In the genomic region with DNA sequence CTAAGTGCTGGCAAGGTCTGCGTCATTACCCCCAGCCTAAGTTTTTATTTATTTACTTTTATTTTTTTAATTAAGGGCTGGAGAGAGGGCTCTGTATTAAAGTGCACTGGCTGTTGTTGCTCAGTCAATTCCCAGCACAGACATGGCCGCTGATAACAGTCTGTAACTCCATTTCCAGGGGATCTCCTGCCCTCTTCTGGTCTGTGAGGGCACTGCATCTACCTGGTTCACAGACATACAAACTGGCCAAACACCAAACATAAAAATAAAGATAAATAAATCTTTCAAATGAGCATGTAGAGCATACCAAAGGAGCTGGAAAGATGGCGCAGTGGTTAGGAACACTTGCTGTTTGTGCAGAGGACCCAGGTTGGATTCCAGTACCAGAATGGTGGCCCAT, we compare ENCODE assay signal across 8 mouse cellular contexts. TPM values are rescaled to one million over a fixed set of nuclear protein-coding genes. Genes with fewer than 3 reads are reported as not detected.
A peak's percentile ranks its signal among the peaks of the same experiment; 100 is the strongest.
DNase-seq lines count a peak whose midpoint lies in the region; ATAC-seq and TF ChIP-seq lines count a peak whose summit lies in the region.
"Had no signal": no experiment of that assay in that cellular context is flagged by ENCODE, and none has a peak within 500 bp of the region (broad histone marks: within the 10 kb centered on the region; RNA-seq: fewer than 3 reads in every experiment).

No protein-coding gene starts in this region.

- no peak for TF ChIP-seq EP300 in CH12.LX (IDR thresholded peaks at IDR 0.05; ENCODE audit: low read length)

- 90% methylated on average over 3 of the region's 3 CpGs for WGBS in kidney, adult 2 months
- 84% methylated on average over 3 of the region's 3 CpGs for WGBS in kidney, embryonic 14.5 days

- in situ Hi-C loops in CH12.LX (cut with MboI; ENCODE audit: low pct_ligation_motif_present, low pct_unique_long_range_greater_than_20kb, low sequenced_read_pairs): no loop called here
- in situ Hi-C loops in Patski (cut with MboI; ENCODE audit: low pct_unique_long_range_greater_than_20kb): no loop called here

- H3K9ac ChIP-seq in kidney, embryonic 14.5 days (ENCODE audit: low read depth, low read length): no peak overlapping the region
- no peak overlapping the region for H3K9ac ChIP-seq in CH12.LX (ENCODE audit: insufficient read depth, low read depth)

- H3K4me1 ChIP-seq in kidney, adult 2 months (ENCODE audit: control insufficient read depth, insufficient read depth, low read length): 0 out of 2 replicates have a peak, but pooled peaks cover 3% of the 10 kb centered on the region
- H3K4me1 ChIP-seq in kidney, embryonic 14.5 days (ENCODE audit: control insufficient read depth, insufficient read depth, low read length): no peaks in the 10 kb centered on the region
- H3K4me1 ChIP-seq in CH12.LX (ENCODE audit: control insufficient read depth in 1 of 2, insufficient read depth in 2 of 2): peaks cover 2 to 13% of the 10 kb centered on the region in 2 experiments; a peak in 2 of 4 replicates

- no peak overlapping the region for H3K4me3 ChIP-seq in kidney, adult 2 months (ENCODE audit: insufficient read depth, low read depth, low read length)
- H3K4me3 ChIP-seq in kidney, embryonic 14.5 days (ENCODE audit: low read length): no peak overlapping the region
- no peak overlapping the region for H3K4me3 ChIP-seq in CH12.LX (replicated peaks in 1 of 3; ENCODE audit: low read depth in 2 of 3, low read length in 2 of 3, poor library complexity in 1 of 3)

- DNase-seq in kidney, adult 2 months: no peak
- DNase-seq in CH12.LX (ENCODE audit: extremely low read depth): peak; percentile 40
- no peak for DNase-seq in Patski (ENCODE audit: low read depth, low spot score)
- DNase-seq in lung, postnatal 10 days: peak; percentile 36
- no peak for DNase-seq in frontal cortex, postnatal 14 days (ENCODE audit: low spot score in 2 of 2)
- DNase-seq in layer of hippocampus, postnatal 14 days (ENCODE audit: low spot score in 2 of 2): no peak

- peaks cover 24% of the 10 kb centered on the region for H3K79me2 ChIP-seq in CH12.LX (replicated peaks; ENCODE audit: control insufficient read depth, extremely low read depth, insufficient read depth, poor library complexity, severe bottlenecking)

- dilution Hi-C loops in CH12.LX (cut with MboI; ENCODE audit: extremely low pct_ligation_motif_present, extremely low pct_unique_long_range_greater_than_20kb, low sequenced_read_pairs): no loop called here

- no peak overlapping the region for H3K27ac ChIP-seq in kidney, adult 2 months (ENCODE audit: insufficient read depth, low read depth, low read length)
- no peak overlapping the region for H3K27ac ChIP-seq in kidney, embryonic 14.5 days (ENCODE audit: low read depth, low read length)
- H3K27ac ChIP-seq in CH12.LX (ENCODE audit: insufficient read depth, low read depth): no peak overlapping the region

- no peaks in the 10 kb centered on the region for H3K27me3 ChIP-seq in kidney, adult 2 months (replicated peaks; ENCODE audit: control insufficient read depth, insufficient read depth, low read length)
- H3K27me3 ChIP-seq in kidney, embryonic 14.5 days (ENCODE audit: control insufficient read depth, insufficient read depth, low read length): no peaks in the 10 kb centered on the region
- no peaks in the 10 kb centered on the region for H3K27me3 ChIP-seq in CH12.LX (replicated peaks)
- no peaks in the 10 kb centered on the region for H3K27me3 ChIP-seq in Patski

- no peaks in the 10 kb centered on the region for H3K9me3 ChIP-seq in kidney, embryonic 14.5 days (ENCODE audit: control insufficient read depth, low read length)
- H3K9me3 ChIP-seq in CH12.LX (replicated peaks; ENCODE audit: low read length): no peaks in the 10 kb centered on the region

- no peak overlapping the region for H3K4me2 ChIP-seq in kidney, embryonic 14.5 days (replicated peaks; ENCODE audit: low read depth, low read length)
- H3K4me2 ChIP-seq in CH12.LX (ENCODE audit: insufficient read depth, low read depth, poor library complexity, severe bottlenecking): no peak overlapping the region

- no peak for ATAC-seq in kidney, embryonic 14.5 days (ENCODE audit: low FRiP score, low TSS enrichment)
- ATAC-seq in Patski: no peak

- peaks cover 8% of the 10 kb centered on the region; the same call in 1 of the 2 replicates for H3K36me3 ChIP-seq in kidney, adult 2 months (ENCODE audit: control insufficient read depth, insufficient read depth, low read length)
- H3K36me3 ChIP-seq in kidney, embryonic 14.5 days (ENCODE audit: control insufficient read depth, insufficient read depth, low read length): peaks cover 66% of the 10 kb centered on the region
- H3K36me3 ChIP-seq in CH12.LX (replicated peaks in 1 of 2; ENCODE audit: control insufficient read depth in 1 of 2, insufficient read depth in 1 of 2, low read length in 1 of 2): peaks cover 60 to 83% of the 10 kb centered on the region in 2 experiments

- TF ChIP-seq CTCF in kidney, adult 2 months (conservative IDR thresholded peaks at IDR 0.05; ENCODE audit: insufficient read depth, insufficient read length, low read depth, low read length): peak; percentile 60
- TF ChIP-seq CTCF in CH12.LX (conservative IDR thresholded peaks at IDR 0.05 in 1 of 2, IDR thresholded peaks at IDR 0.05 in 1 of 2; ENCODE audit: low read depth in 2 of 2, low read length in 2 of 2) (peak; percentile 56 to 67), Patski (IDR thresholded peaks at IDR 0.05) (peak; percentile 84)

- TF ChIP-seq RAD21 in CH12.LX (IDR thresholded peaks at IDR 0.05; ENCODE audit: low read depth, low read length): peak; percentile 31

- CTCF ChIA-PET in Patski (lab: Charles Lee): interaction anchor here (0.8 to 3.4 kb wide), 3 partner anchors 11 to 29 kb away, joined by 3 to 12 read pairs (median 3); no protein-coding TSS in a partner anchor

- POLR2A ChIA-PET in Patski (lab: Charles Lee): no interaction called here

- TF ChIP-seq POLR2A in kidney, adult 2 months (IDR thresholded peaks at IDR 0.05; ENCODE audit: low read depth, low read length): no peak
- no peak for TF ChIP-seq POLR2A in CH12.LX (IDR thresholded peaks at IDR 0.05; ENCODE audit: low read depth, low read length)

TF ChIP-seq in CH12.LX, 34 proteins besides CTCF, POLR2A, EP300 and RAD21:
- TF ChIP-seq SMC3 (IDR thresholded peaks at IDR 0.05; ENCODE audit: low read depth, low read length) (peak; percentile 19), RCOR1 (conservative IDR thresholded peaks at IDR 0.05; ENCODE audit: low read depth, low read length) (no peak)

RNA-seq across cellular contexts. Expression of a gene that starts 6.6 kb away (rescaled TPM):
- polyA plus RNA-seq in kidney, adult 2 months (2012; rRNA removed): 23.6 and 34.5 TPM in 2 replicates
- 2.2 and 2.3 TPM in 2 replicates for polyA plus RNA-seq in kidney, embryonic 14.5 days (2014; fragmentation: Nextera tagmentation; extraction: Ambion mirVana)
- 6.5 and 10.9 TPM in 2 replicates for total RNA-seq in CH12.LX (2012; rRNA removed)
- 0.47 and 0.49 TPM in 2 replicates for total RNA-seq in CH12.LX (2014; rRNA removed)
- polyA plus RNA-seq in CH12.LX (2012; ENCODE audit: insufficient read length, low read depth): 1.8 and 2.3 TPM in 2 replicates
- polyA plus RNA-seq in Patski (2021): 0.47 TPM
- total RNA-seq in layer of hippocampus, postnatal 14 days (2021): under 1 TPM in 1 of 2 experiments, not detected in 1; 0.52 TPM

RNA-seq across cellular contexts. Expression of a gene that starts 6.7 kb away (rescaled TPM):
- polyA plus RNA-seq in kidney, adult 2 months (2012; rRNA removed): 1,228 and 1,575 TPM in 2 replicates
- polyA plus RNA-seq in kidney, embryonic 14.5 days (2014; fragmentation: Nextera tagmentation; extraction: Ambion mirVana): 961 and 1,287 TPM in 2 replicates
- 432 and 456 TPM in 2 replicates for total RNA-seq in CH12.LX (2012; rRNA removed)
- total RNA-seq in CH12.LX (2014; rRNA removed): 776 and 802 TPM in 2 replicates
- 581 and 625 TPM in 2 replicates for polyA plus RNA-seq in CH12.LX (2012; ENCODE audit: insufficient read length, low read depth)
- polyA plus RNA-seq in Patski (2021): 1,119 TPM
- total RNA-seq in layer of hippocampus, postnatal 14 days (2021): 100 to 1,000 TPM; 793 to 817 TPM

RNA-seq across cellular contexts. Expression of a gene that starts 16.4 kb away (rescaled TPM):
- polyA plus RNA-seq in kidney, adult 2 months (2012; rRNA removed): not detected in 2 replicates
- polyA plus RNA-seq in kidney, embryonic 14.5 days (2014; fragmentation: Nextera tagmentation; extraction: Ambion mirVana): not detected in 2 replicates
- not detected in 2 replicates for total RNA-seq in CH12.LX (2012; rRNA removed)
- not detected in 2 replicates for total RNA-seq in CH12.LX (2014; rRNA removed)
- not detected in 2 replicates for polyA plus RNA-seq in CH12.LX (2012; ENCODE audit: insufficient read length, low read depth)
- polyA plus RNA-seq in Patski (2021): not detected
- not detected for total RNA-seq in layer of hippocampus, postnatal 14 days (2021)
- polyA plus RNA-seq: limb, embryonic 14.5 days had no signal

RNA-seq across cellular contexts. Expression of a gene that starts 20.5 kb away (rescaled TPM):
- 1.3 and 1.4 TPM in 2 replicates for polyA plus RNA-seq in kidney, adult 2 months (2012; rRNA removed)
- 0.21 and 0.22 TPM in 2 replicates for polyA plus RNA-seq in kidney, embryonic 14.5 days (2014; fragmentation: Nextera tagmentation; extraction: Ambion mirVana)
- total RNA-seq in CH12.LX (2012; rRNA removed): 183 TPM in 2 replicates
- total RNA-seq in CH12.LX (2014; rRNA removed): 156 and 173 TPM in 2 replicates
- 171 and 178 TPM in 2 replicates for polyA plus RNA-seq in CH12.LX (2012; ENCODE audit: insufficient read length, low read depth)
- polyA plus RNA-seq in Patski (2021): 1.9 TPM
- total RNA-seq in layer of hippocampus, postnatal 14 days (2021): not detected

RNA-seq across cellular contexts. Expression of a gene that starts 30.7 kb away (rescaled TPM):
- polyA plus RNA-seq in kidney, adult 2 months (2012; rRNA removed): 26.7 and 31.6 TPM in 2 replicates
- polyA plus RNA-seq in kidney, embryonic 14.5 days (2014; fragmentation: Nextera tagmentation; extraction: Ambion mirVana): 12.3 and 13.6 TPM in 2 replicates
- 17.2 and 18.3 TPM in 2 replicates for total RNA-seq in CH12.LX (2012; rRNA removed)
- 4.8 and 8.4 TPM in 2 replicates for total RNA-seq in CH12.LX (2014; rRNA removed)
- 31.0 and 32.8 TPM in 2 replicates for polyA plus RNA-seq in CH12.LX (2012; ENCODE audit: insufficient read length, low read depth)
- 40.7 TPM for polyA plus RNA-seq in Patski (2021)
- total RNA-seq in layer of hippocampus, postnatal 14 days (2021): 10 to 100 TPM; 46.1 to 54.4 TPM

Comparison
In these comparisons a context has a peak if more than half of its experiments do, and no peak if none do; other contexts are left out.
1. DNase-seq: peak in CH12.LX (single experiment) and lung, postnatal 10 days (single experiment); none in kidney, adult 2 months (single experiment), Patski (single experiment), frontal cortex, postnatal 14 days (0 of 2) and layer of hippocampus, postnatal 14 days (0 of 2).
2. Peak in every context shown above with its lines, with median percentiles within 50 percentile points of each other: CTCF ChIP-seq.